Mouse (Mus musculus) urinary bladder, adult 18-20 months (tissue): ENCODE measurements around the gene Bet1.

ENCODE experiments used
- DNase-seq, 2 experiments: peaks; one replicate each; pipeline ENCODE4 v3.0.0; 2022; ENCODE audit warnings: low spot score in 2 of 2, mixed read lengths in 2 of 2

The Bet1 gene

DNA sequence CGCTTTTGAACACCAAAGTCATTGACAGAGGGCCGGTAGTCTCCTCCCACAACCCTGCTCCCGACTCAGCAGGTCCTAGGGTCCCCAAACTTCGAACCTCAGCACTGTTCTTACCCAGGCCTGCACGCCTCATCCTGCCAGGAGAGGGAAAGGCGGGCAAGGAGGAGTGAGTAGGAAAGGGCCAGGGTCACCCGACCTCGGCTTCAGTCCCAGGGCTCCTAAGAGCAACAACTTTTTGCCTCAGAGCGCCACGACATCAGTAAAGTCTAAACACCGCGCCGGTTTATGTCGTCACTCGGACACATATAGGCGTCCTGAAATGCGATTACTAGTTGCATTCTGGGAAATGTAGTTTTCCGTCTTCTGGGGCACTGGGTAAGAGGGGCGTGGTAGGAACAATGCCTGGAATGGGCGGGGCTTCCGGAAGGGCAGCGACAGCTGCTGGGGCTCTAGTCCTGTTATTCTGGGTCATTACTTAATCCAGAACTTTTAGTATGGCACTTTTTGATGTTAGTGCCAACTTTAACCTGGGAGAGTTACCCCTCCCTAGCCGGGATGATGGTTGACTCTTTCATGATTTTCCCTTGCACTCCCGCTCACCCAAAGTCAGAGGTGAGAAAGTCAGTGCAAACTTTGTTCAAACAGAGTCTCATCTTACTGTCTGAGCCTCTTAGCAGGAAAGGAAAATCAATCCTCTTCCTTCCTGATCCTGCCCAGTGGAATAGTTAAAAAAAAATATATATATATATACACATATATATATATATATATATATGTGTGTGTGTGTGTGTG is at the start of gene Bet1:
Bet1 (minus strand) TSS at position 310 of the 792 bp plus-strand sequence.
- peak; percentile 80 to 85 for DNase-seq

DNA sequence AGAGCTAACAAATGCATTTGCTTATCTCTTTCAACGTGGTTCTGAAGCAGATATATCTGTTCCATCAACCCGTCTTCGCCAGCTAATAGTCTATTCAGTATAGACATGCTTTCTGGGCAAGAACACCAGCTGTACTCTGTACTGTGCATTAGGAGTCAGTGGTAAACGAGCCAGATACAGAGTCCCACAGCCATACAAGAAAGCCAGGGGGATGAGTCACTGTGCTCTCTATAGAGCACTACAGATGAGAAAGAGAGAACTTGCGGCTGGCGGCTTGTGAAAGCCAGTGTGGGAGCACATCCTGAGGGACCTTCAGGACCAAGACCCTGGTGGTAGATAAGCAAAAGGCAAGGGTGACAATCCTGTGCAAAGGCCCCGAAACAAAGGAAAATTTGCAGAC is 45.5 kb upstream of the Bet1 start:
- no peak for DNase-seq

DNA sequence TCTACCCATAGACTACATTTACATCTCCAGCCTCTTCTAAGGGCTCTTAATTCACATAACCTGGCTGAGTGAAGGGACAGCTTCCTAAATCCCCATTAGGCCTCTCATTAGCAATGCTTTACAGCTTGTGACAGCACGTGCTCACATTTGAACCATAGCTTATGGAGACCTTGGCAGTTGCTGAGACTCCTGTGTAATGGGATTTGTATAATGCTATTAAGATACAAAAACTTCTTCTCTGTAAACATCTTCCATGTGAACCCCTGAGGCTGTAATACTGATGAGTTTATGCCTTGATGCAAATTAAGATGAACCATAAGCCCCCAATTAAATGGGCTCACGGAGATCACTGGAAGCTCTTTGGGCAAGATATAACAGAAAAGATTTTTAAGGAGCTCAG is 44.4 kb upstream of the Bet1 start:
- DNase-seq: no peak

DNA sequence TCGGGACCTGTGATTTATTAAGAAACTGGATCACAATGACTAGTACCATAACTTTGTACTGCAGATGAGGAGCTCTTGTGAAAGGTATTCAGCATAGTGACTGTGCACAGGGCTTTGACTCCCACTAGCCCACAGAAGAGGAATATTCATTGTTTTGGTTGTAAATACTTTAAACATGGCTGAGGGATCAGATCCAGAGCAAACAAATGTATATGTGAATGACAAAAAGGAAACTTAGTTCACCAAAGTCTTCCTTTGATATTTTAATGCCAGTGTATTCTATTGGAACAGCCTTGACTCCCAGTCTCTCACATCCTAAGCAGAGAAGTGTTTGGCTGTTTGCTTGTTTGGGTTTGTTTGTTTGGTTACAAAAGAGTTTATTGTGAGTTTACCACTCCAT is 31.8 kb upstream of the Bet1 start:
- DNase-seq: no peak

DNA sequence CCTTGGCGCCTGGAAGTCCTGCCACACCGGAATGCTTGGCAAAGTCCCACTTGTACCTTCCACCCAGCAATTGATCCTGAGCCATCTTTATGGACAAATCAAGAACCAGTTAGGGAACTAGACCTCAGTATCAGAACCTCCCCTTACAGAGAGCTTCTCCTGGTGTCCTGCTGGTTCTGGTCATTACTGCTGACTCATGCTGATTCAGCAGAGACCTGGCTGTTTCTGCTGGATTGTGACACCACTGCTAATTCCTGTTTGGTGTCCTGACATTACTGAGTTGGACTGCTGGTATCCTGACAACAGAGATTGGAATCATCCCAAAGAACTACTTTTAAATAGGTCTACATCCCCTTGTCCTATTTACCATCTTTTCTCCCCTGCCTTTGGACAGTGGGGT is 3.7 kb upstream of the Bet1 start:
- no peak for DNase-seq

DNA sequence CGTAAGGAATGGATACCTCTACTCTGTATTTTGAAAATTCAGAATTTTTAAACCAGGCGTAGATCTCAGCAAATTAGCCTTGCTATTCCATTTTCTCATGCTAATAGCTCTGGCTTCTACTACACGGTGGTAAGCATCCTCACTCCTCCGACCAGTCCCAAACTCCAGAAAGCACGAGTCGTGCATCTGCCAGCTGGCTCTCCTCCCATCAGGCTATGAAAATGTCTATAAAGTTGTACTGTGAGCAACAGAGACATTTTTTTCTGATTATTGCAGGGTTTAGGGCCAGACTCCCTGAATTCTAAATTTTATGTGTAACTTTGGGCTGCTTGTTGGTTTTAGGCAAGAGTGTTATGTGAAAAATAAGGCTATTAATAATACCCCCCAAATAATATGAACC is 14.5 kb downstream of the Bet1 start:
- no peak for DNase-seq

DNA sequence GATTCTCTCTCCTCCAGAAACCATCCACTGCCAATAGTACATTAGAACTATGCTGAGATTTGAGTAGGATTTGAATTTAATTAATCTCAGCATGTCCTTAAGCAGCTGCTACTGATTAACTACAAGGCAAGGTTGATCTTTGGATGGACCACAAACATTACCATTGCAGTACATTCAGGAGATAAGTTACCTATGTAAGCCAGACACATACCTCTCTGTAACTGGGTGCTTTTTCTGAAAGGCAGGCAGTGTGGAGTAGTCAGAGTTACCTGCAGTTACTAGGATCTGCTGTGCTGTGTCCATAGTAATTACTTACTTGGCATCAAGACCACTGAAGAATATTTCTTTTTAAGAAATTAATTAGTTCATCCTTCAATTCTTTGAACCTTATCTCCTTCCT is 17.1 kb downstream of the Bet1 start:
- DNase-seq: no peak

DNA sequence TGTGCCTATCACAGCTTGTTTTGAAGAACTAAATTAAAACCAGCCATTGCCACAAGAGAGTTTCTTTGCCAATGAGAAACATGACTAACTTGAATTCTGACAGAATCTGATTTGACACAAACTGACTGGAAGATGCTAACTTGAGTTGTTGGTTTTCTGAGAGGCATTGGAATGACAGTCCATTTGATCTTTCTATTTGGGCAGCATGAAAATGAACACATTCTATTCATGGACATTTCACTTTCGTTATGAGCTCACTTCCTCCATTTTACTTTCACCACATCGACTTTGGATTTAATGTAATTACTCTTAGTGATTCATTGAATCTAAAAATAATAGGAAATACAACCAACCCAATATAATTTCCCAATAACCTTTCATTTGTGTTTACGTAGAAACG is 32.4 kb downstream of the Bet1 start:
- DNase-seq: no peak

DNA sequence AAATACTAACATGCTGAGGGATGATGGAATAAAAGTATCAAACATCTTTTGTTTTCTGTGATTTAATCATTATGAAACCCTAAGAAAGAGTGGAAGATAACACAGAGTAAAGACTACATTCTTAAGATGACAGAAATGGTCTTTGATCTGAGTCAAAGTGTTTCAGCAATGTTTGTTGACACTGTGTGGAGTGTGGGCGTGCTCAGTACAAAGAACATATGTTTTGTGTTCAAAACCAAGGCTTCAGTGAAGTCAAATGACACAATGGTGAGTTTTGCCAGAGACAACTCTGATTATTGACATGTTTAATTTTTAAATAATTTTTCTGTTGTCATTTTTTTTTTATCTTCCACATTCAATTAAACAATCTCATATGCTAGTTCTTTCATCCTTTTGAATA is 33.9 kb downstream of the Bet1 start:
- no peak for DNase-seq

DNA sequence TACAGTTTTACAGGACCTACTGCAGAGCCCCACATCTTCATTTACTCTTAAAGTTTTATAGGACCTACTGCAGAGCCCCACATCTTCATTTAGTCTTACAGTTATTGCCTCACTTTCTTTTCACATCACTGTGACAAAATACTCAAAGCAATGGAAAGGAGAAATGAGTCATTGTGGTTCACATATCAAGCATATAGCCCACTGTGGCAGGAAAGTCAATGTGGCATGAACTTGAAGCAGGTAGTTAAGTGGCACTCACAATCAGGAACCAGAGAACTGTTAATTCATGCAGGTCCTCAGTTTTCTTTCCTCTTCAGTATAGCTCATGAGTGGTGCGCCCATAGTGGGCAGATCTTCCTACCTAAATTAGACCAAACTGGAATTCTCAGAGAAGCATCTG is 39.6 kb downstream of the Bet1 start:
- DNase-seq: no peak

DNA sequence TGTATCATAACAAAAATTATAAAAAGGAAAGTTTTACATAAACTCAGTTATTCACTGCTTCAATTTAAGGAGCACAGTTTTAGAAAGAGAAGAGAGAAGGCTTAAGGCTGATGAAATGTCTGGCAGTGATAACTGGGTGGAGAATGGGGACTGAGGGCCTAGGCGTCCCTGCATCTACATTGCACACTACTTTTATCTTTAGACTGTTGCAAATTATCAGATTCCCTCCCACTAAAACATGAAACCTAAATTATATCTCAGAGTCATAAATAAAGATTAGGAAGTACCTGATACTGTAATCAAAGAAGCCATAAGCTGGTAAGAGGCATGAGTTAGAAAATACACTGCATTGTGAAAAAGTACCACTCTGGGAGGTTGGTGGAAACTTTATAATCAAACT is 45.0 kb downstream of the Bet1 start:
- DNase-seq: no peak

DNA sequence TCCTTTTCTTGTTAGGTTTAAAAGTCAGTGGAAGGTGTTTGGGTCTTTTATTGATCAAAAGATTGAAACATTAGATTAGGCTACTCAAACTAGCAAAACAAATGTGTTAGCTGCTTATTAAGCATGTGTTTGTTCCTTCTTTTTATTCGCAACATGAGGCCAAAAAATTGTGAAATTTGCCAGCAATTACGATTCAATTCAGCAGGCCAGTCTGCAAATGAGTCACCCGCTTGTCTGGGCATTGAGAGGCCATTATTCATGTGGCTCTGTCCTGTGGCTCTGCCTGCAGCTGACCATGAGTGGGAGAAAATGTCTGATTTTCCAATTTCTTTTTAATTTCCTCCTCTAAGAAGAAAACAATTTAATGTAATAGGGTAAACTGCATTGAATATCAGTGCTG is 55.8 kb downstream of the Bet1 start:
- no peak for DNase-seq
